Mouse (Mus musculus) spleen, adult 2 months (tissue): ENCODE measurements around the gene Stx17. TPM values are rescaled to one million over a fixed set of nuclear protein-coding genes. Genes with fewer than 3 reads are reported as not detected.

ENCODE experiments used
- DNase-seq, 2 experiments: peaks; one replicate each; pipeline versions ENCODE4 v3.0.0 to v3.0.0-alpha.2; 2012 to 2021; ENCODE audit warnings: low spot score in 2 of 2, low read depth in 1 of 2
- H3K27ac ChIP-seq: fragments of 200-500 bp; 2 replicates; pipeline ENCODE4 v1.5.1; 2012; ENCODE audit warnings: low read length, inconsistent platforms; ENCODE audit not compliant: insufficient read depth
- H3K27me3 ChIP-seq: fragments of 200-500 bp; 2 replicates; pipeline ENCODE4 v1.6.1; 2012; ENCODE audit warnings: mild to moderate bottlenecking, moderate library complexity, low read length, inconsistent platforms; ENCODE audit not compliant: control insufficient read depth, insufficient read depth
- H3K36me3 ChIP-seq: fragments of 200-500 bp; 2 replicates; pipeline ENCODE4 v1.6.1; 2012; ENCODE audit warnings: mild to moderate bottlenecking, low read length, inconsistent platforms; ENCODE audit not compliant: control insufficient read depth, insufficient read depth
- H3K4me1 ChIP-seq: fragments of 200-500 bp; 2 replicates; pipeline ENCODE4 v1.6.1; 2011; ENCODE audit warnings: inconsistent platforms; ENCODE audit not compliant: control insufficient read depth, insufficient read depth, insufficient read length
- H3K4me3 ChIP-seq: fragments of 200-500 bp; 2 replicates; pipeline ENCODE4 v1.5.1; 2011; ENCODE audit warnings: mild to moderate bottlenecking, inconsistent platforms; ENCODE audit not compliant: insufficient read depth, insufficient read length; ENCODE audit errors: extremely low read depth
- CTCF ChIP-seq: fragments of 200-500 bp; IDR thresholded peaks from 2 replicates; pipeline ENCODE4 v1.5.1; 2011; ENCODE audit warnings: mild to moderate bottlenecking, inconsistent platforms; ENCODE audit not compliant: insufficient read depth, insufficient read length, insufficient replicate concordance; ENCODE audit errors: extremely low read depth
- POLR2A ChIP-seq: fragments of 200-500 bp; IDR thresholded peaks from 2 replicates; pipeline ENCODE4 v1.6.1; 2011; ENCODE audit warnings: low read depth, low read length, inconsistent platforms
- WGBS: fragments of 180-500 bp; shearing (Covaris S2); methylation state at CpG from one replicate; pipeline ENCODE4 v1.1.7; 2018; 5-methylcytosine and 5-hydroxymethylcytosine counted together
- polyA plus RNA-seq: library from polyadenylated mRNA; depleted of rRNA; stranded (reverse); fragments of >200 nt; gene quantifications from 2 replicates; pipeline ENCODE4 v1.2.3, GENCODE M21; 2012; rRNA removed

Stx17 gene
- polyA plus RNA-seq, 1 experiment, result 4.0 TPM

DNA sequence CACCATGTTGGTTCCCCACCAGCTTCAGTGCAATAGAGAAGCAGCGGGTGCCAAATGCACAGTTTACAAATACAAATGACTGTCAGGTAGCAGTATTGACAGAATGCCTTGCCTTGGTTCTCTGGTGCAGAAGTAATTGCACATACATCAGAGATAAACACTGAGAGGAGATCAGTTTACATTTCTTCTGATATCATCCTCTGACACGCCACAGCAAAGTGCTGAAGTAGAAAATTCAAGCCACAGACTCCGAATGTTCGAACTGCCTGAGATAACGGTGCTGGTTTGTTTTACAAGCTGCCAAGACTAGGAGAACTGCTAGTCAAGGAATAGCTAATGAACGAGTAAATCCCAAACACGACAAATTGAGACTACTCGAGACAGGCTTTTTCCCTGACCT lies 73.7 kb downstream of the Stx17 start:
- no peak for DNase-seq
- Histone ChIP-seq H3K4me1 (no peaks in the 10 kb centered on the region), H3K27me3 (no peaks in the 10 kb centered on the region), H3K4me3 (no peak overlapping the region), H3K36me3 (peaks cover 20% of the 10 kb centered on the region), H3K27ac (no peak overlapping the region)
- 91% methylated on average over 8 of the region's 8 CpGs for WGBS
- TF ChIP-seq CTCF (no peak), POLR2A (no peak)

DNA sequence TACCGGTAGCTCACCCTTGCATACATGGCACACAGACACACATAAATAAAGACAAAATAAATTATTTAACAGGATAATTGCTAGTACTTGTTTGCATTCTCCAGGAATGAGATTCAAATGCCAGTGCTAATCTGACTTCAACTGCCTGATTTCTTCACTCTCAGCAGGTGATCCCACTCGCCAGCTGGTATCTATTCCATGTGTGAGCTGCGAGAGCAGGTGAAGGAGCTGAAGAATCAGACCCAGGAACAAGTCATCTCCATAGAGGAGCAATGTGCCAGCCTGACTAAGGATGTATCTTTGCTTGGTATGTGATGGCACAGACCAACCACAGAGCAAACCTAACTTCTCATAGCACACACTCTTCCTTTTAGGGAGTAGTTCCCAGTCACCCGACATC lies 78.8 kb downstream of the Stx17 start:
- H3K4me3 ChIP-seq, result no peak overlapping the region
- H3K36me3 ChIP-seq, result peaks cover 24% of the 10 kb centered on the region
- no peak overlapping the region for H3K27ac ChIP-seq
- TF ChIP-seq POLR2A (no peak), CTCF (no peak)
- 94% methylated on average over 4 of the region's 4 CpGs for WGBS
- no peak for DNase-seq
- no peaks in the 10 kb centered on the region; the same call in 1 of the 2 replicates for H3K27me3 ChIP-seq
- H3K4me1 ChIP-seq, result no peaks in the 10 kb centered on the region

DNA sequence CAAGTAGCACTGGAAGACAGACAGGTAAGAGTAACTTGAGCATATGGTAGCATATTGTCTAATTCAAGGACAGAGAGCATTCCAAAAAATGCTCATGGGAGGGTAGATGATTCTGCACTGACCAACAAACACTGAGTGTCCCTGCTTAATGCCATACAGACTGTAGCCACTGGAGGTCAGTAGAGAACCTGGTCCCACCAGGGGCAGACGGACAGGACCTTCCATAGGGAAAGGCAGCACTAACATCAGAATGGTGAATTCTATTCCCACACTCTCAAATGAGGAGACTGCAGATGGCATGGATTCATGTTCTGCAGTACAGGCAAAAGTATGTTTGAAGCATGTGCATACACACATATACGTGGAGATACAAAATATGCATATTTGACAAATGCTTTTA lies 100.5 kb downstream of the Stx17 start:
- peak in 1 of 2 experiments; percentile 48 for DNase-seq
- H3K4me3 ChIP-seq, result no peak overlapping the region
- no peak overlapping the region for H3K27ac ChIP-seq
- TF ChIP-seq POLR2A, result no peak
- TF ChIP-seq CTCF, result peak; percentile 73; the same call in 1 of the 2 replicates
- H3K36me3 ChIP-seq, result peaks cover 6% of the 10 kb centered on the region
- no peaks in the 10 kb centered on the region for H3K4me1 ChIP-seq
- no peaks in the 10 kb centered on the region for H3K27me3 ChIP-seq
- WGBS, result 72% methylated on average over 2 of the region's 2 CpGs

DNA sequence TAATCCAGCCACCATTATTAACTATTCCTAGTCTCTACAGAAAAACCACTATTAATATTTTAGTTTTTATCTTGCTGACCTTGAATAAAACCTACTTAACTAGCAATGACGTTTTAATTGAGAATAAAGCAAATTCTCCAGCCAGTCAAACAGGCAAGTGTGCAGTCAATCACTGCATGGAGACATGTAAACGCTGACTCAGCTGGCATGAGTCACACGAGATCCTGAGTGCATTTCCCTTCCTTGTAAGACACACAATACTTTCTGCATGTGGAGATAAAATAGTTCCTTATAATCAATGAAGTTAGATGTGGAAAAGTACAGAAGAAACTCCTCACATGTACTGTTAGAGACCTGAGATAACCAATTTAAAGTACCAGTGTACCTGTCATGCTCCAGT lies 100.9 kb downstream of the Stx17 start:
- TF ChIP-seq CTCF (no peak), POLR2A (no peak)
- DNase-seq, result no peak

DNA sequence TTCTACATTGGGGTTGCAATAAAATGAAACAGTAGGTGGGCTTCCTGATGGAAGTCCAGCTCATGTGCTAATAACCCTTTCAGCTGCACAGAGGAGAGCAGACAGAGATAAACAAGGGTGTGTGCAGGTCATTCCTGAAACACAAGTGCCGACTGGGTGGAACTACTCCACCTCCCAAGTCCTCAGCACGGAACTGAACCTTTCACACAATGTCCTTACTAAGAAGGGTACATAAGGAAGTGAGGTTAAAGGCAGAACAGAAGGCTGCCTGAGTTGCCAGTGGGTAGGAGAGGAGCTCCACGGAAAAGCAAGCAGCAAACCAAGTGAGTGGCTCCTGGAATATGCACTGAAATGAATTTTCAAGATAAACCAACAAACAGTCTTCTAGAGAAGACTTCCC lies 102.1 kb downstream of the Stx17 start:
- peaks cover 6% of the 10 kb centered on the region for H3K36me3 ChIP-seq
- H3K4me1 ChIP-seq, result no peaks in the 10 kb centered on the region
- no peak overlapping the region for H3K4me3 ChIP-seq
- no peak for DNase-seq
- no peaks in the 10 kb centered on the region for H3K27me3 ChIP-seq
- H3K27ac ChIP-seq, result no peak overlapping the region
- WGBS, result 75% methylated on average over 3 of the region's 3 CpGs
- no peak for TF ChIP-seq POLR2A
- TF ChIP-seq CTCF, result no peak

More for the DNA sequence above, 100.9 kb downstream of the Stx17 start:
- peaks cover 6% of the 10 kb centered on the region for H3K36me3 ChIP-seq
- no peaks in the 10 kb centered on the region for H3K27me3 ChIP-seq
- WGBS, result 54% methylated on average over 3 of the region's 3 CpGs
- no peak overlapping the region for H3K27ac ChIP-seq
- no peaks in the 10 kb centered on the region for H3K4me1 ChIP-seq
- no peak overlapping the region for H3K4me3 ChIP-seq

Other genes with a start within 250 kb of the Stx17 start
- gene Nr4a3, start 79.8 kb upstream of the Stx17 start, polyA plus RNA-seq, result 7.0 and 9.8 TPM in 2 replicates
- gene Erp44, start 154.6 kb downstream of the Stx17 start, polyA plus RNA-seq, result 5.4 and 6.5 TPM in 2 replicates
- 3.4 and 4.4 TPM in 2 replicates for gene Invs, start 154.8 kb downstream of the Stx17 start, polyA plus RNA-seq